Mouse (Mus musculus) natural killer cell, adult 2 months (primary cell): ENCODE data around the gene Sec23b.
"Not testable (repeated sequence)": the region's sequence is repeated elsewhere in the genome, so short reads cannot be mapped to it uniquely, and the experiment has no call there.

Experiments used
- DNase-seq, 2 experiments: peaks; one replicate each; pipeline ENCODE4 v3.0.0; 2022; ENCODE audit warnings: low spot score in 2 of 2

Sec23b gene

GRCm38 (mm10) chr2:144555820-144556552 lies at the start of gene Sec23b:
Gene Sec23b (plus strand): TSS chr2:144556229.
- peak; percentile 95 to 96 for DNase-seq

GRCm38 (mm10) chr2:144514619-144515018 lies 41.4 kb upstream of the Sec23b start:
- DNase-seq: no peak

GRCm38 (mm10) chr2:144519772-144520171 lies 36.3 kb upstream of the Sec23b start:
- DNase-seq: no peak

GRCm38 (mm10) chr2:144525856-144526255 lies 30.2 kb upstream of the Sec23b start:
- DNase-seq: no peak

- DNase-seq: peak; percentile 97 to 98
Observed at GRCm38 (mm10) chr2:144526981-144527820, 28.8 kb upstream of the Sec23b start, which contains the start of the genes Dzank1 and Polr3f. Gene Dzank1 (minus strand): TSS chr2:144527414. Gene Polr3f (plus strand): TSS chr2:144527718.

- DNase-seq: no peak
Observed at GRCm38 (mm10) chr2:144527821-144528174, 28.2 kb upstream of the Sec23b start.

GRCm38 (mm10) chr2:144537123-144537522 lies 18.9 kb upstream of the Sec23b start:
- DNase-seq: no peak

- DNase-seq: no peak
Observed at GRCm38 (mm10) chr2:144541246-144541645, 14.8 kb upstream of the Sec23b start.

- DNase-seq: no peak
Observed at GRCm38 (mm10) chr2:144543670-144544069, 12.4 kb upstream of the Sec23b start.

- no peak for DNase-seq
Observed at GRCm38 (mm10) chr2:144544630-144545029, 11.4 kb upstream of the Sec23b start.

GRCm38 (mm10) chr2:144545061-144545460 lies 11.0 kb upstream of the Sec23b start:
- no peak for DNase-seq

- DNase-seq: no peak
Observed at GRCm38 (mm10) chr2:144545481-144545880, 10.5 kb upstream of the Sec23b start.

GRCm38 (mm10) chr2:144547559-144547958 lies 8.5 kb upstream of the Sec23b start:
- DNase-seq: no peak

- peak; percentile 32 to 33 for DNase-seq
Observed at GRCm38 (mm10) chr2:144550529-144550928, 5.5 kb upstream of the Sec23b start, which contains the start of gene Rbbp9. Gene Rbbp9 (minus strand): TSS chr2:144550869.

GRCm38 (mm10) chr2:144553905-144554304 lies 2.1 kb upstream of the Sec23b start:
- DNase-seq: no peak

- DNase-seq: no peak
Observed at GRCm38 (mm10) chr2:144555286-144555819, 676 bp upstream of the Sec23b start.

GRCm38 (mm10) chr2:144588723-144589122 lies 32.7 kb downstream of the Sec23b start:
- DNase-seq: no peak

- not testable (repeated sequence) for DNase-seq
Observed at GRCm38 (mm10) chr2:144593036-144593435, 37.0 kb downstream of the Sec23b start.

- peak; percentile 36 to 56 for DNase-seq
Observed at GRCm38 (mm10) chr2:144593951-144594651, 38.1 kb downstream of the Sec23b start, which contains the start of gene Smim26. Gene Smim26 (plus strand): TSS chr2:144594054.

- no peak for DNase-seq
Observed at GRCm38 (mm10) chr2:144598006-144598405, 42.0 kb downstream of the Sec23b start.

GRCm38 (mm10) chr2:144599831-144600687 lies 44.0 kb downstream of the Sec23b start, which contains the start of gene Dtd1:
Gene Dtd1 (plus strand): TSS chr2:144599897.
- peak; percentile 75 to 87 for DNase-seq
